Mouse (Mus musculus) lung, postnatal 25 days (tissue): ENCODE data around the gene Snx29.
"Not testable (repeated sequence)": the region's sequence is repeated elsewhere in the genome, so short reads cannot be mapped to it uniquely, and the experiment has no call there.

Experiments
- DNase-seq: peaks from one replicate; pipeline ENCODE4 v3.0.0; 2022; ENCODE audit warnings: low spot score

Gene Snx29

DNA sequence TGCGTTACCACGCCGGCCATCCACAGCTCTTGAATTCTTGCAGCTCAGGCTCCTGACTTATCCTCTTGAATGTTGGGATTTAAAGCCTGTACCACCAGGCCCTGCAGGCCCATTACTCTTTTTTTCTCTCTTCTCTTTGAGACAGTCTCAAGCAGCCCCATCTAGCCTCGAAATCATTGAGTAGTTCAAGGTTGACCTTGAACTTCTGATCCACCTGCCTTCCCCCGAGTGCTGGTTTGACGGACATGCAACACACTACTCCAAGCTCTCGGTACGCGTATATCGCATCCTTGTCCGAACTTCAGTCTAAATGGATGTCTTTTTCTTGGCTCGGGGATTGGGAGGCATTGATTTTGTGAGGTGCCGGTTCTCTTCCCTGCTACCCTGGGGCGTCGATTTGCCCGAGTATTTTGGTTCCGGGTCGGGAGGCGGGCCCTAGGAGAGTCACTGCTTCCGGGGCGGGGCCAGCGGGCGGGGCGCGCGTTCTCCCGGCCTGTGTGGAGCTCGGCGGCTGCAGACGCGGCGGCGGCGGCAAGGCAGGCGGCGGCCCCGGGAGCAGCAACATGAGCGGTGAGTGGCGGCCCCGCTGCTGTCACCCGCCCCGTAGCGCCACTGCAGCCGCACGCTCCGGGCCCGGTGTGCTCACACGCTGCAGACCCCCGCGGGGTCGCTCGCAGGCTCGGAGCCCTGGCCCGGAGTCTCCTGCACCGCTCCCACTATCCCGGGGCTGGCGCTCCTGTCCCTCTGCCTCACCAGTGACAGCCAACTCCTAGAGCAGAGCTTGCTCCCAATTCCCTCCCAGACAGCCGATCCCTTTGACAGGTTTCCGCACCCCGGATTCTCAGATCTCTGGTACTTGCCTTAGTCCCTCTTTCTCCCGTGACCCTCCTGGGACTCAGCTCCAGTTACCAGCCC is at the start of gene Snx29:
Gene Snx29 (plus strand): TSS at position 500 of the 915 bp plus-strand sequence.
- peak; percentile 96 for DNase-seq

DNA sequence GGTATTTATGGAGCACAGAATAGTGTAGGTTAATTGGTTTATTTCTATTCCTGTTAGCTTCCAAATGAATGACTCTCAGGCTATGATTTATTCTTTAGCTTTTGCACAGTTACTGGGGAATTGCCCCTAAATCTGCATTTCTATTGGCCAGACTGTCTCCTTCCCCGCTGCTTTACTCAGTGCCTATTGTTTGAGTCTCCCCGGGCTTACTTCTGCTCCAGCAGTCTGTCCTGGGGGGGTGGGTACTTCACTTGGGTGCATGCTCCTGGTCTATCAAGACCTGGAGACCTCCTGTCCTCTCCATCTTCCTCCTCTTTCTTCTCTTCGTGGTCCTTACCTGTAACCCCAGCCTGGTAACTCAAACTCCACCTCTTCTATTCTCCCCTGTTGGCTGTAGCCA is 45.8 kb upstream of the Snx29 start:
- no peak for DNase-seq

DNA sequence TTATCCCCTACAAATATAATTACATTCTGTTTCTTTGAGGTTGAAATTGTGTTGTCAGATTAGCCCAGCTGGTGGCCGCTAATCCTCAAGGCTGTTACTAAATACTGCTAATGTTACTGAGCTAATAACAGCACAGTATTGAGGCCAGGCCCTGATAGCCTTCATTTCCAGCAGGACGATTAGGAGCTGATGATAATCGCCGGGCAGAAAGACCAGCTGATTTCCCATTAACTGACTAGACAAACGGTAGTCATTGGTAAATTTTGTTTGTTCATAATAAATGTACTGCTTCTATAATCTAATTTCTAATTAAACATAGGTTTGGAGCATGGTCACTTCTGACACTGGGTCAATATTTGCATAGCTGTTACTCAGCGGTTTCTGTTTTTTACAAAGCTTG is 43.9 kb upstream of the Snx29 start:
- no peak for DNase-seq

DNA sequence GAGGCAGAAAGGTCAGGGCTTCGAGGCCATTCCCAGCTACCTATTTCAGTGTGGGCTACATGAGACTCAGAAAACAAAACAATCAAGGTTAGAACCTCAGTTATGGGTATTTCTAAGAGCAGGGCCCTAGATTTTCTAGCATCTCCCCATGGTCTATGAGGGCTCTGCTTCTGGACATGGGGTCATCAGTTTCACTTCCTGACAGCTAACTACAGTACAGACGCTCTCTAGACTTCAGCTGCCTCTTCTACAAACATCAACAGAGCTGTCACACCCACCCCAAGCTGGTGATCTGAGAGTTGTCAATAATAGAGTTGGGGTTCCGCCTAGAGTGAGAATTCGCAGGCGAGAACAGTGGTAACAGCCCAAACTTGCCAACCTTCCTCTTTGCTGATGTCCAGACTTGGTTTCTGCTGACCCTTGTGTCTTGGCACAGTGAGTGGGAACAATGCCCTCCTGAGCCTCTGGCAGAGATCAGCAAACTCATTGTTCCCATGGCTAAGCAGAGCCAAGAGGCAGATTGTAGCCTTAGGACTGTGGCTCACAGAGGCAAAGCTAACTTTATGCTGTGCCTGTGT is 40.0 kb upstream of the Snx29 start:
- DNase-seq: no peak

DNA sequence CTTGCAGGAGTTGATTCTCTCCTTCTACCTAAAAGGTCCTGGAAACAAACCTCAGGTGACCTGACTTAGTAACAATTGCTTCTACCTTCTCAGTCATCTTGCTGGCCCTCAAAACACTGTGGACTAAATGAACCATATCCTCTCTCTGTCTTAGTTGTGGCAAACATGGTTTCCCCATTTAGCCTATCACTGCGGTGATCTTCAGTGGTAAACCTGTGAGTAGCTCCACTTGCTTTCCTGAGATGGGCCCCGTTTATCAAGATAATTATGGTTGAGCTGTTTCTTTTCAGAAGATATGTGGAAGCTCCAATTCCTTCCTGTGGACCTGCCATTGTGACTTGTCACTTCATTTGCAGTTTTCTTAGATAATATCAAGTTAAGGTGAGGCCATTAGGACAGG is 37.8 kb upstream of the Snx29 start:
- no peak for DNase-seq

DNA sequence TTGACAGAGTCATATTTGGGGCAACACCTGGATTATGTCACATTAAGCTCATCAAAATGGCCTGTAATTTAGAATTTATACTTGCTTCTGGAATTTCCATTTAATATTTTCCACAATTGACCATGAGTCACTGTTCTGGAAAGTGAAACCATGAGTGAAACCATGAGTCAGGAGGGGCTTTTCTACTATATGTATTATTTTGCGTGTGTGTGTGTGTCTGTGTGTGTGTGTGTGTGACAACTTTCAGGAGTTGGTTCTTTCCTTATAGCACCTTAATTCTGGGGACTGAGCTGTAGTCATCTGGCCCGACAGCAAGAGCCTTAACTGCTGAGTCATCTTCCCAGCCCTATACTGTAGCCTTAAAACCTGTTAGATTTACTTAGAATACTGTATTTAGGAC is 36.8 kb upstream of the Snx29 start:
- no peak for DNase-seq

DNA sequence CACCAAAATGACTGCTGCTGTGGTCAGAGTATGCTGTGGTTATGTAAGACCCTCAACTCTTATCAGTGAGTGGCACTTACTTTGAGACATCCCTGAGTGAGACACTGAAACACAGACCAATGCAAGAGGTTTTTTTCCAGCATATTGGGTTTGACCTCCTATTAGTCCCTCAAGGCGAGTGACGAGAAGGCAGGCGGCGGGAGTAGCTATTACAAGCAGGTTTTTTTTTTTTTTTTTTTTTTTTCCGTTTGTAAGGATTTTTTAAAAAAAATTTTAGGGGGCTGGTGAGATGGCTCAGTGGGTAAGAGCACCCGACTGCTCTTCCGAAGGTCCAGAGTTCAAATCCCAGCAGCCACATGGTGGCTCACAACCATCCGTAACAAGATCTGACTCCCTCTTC is 33.8 kb upstream of the Snx29 start:
- not testable (repeated sequence) for DNase-seq

DNA sequence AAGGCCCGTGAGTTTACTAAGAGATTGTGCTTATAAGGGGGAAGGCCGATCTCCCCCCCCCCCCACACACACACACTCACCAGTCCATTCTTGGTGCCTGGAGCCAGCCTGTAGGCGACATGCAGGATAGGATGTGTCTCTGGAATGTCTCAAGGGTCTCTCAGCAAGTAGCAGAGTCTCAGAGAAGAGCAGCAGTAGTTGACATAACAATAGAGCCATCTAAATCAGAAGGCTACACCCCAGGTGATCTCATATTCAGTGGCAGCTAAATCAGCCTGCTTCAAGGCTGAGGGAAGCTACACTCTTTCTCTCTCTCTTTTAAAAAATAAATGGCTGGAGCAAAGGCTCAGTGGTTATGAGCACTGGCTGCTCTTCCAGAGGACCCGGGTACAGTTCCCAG is 27.1 kb upstream of the Snx29 start:
- DNase-seq: not testable (repeated sequence)

DNA sequence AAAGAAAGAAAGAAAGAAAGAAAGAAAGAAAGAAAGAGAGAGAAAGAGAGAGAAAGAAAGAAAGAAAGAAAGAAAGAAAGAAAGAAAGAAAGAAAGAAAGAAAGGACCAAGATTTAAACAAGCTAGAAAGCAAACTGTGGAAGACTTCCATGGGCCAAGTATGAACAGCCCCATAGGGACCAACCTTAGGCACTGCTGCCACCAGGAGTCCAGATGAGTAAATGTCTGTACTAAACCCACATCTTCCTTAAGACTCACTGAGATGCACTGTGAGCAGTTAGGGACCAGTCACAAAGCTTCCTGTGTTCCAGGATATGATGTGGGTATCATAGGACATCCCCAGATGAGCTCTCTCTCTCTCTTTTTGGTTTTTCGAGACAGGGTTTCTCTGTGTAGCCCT is 25.0 kb upstream of the Snx29 start:
- not testable (repeated sequence) for DNase-seq

DNA sequence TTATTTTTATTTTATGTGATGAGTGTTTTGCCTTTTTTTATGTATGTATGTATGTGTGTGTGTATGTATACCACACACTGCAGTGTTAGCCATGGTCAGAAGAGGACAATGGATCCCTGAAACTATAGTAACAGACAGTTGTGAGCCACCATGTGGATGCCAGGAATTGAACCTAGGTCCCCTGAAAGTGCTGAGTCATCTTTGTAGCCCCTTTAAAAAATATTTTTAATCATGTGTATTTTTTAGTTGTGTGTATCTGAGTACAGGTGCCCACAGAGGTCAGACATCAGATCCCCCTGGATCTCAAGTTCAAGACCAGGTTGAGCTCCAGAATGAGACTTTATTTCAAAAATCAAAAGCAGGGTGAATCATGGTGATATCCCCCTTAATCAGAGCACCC is 19.0 kb upstream of the Snx29 start:
- no peak for DNase-seq

DNA sequence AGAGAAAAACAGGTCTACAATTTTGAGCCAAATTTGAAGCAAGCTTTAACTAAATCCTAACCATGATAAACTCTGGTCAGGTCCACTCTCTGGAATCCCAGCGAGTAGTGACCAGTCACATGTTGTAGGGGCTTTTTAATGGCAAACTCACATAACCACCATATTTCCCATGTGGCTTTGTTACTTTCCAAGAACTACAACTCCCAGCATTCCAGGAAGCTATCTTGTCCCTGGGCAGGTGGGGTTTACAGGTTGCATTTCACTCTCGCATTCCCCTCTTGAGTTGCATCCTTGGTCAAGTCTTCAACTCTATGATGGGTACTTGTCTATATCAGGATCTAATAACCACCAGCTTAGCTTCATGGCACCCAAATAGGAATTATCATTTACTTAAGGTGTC is 17.2 kb upstream of the Snx29 start:
- DNase-seq: no peak

DNA sequence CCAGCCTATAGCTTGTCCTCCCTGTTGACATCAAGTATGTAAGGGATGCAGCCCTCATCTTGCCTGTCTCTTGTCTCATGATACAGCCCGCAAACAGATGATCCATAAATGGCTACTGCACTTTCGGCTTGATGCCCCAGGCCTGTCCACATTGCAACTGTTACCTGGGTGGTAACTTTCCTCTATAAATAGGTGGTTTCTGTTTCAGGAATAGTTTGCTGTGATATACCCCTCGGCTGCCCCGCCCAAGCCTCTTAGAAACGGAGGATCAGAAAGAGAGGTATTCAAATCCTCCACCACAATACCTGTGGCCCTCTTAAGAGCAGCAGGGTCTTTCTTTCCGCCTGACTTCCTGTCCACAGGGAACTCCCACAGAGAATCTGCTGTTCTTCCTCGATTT is 9.2 kb upstream of the Snx29 start, which contains the start of gene Tnfrsf17:
Gene Tnfrsf17 (plus strand): TSS at position 301 of the 400 bp plus-strand sequence.
- DNase-seq: no peak

DNA sequence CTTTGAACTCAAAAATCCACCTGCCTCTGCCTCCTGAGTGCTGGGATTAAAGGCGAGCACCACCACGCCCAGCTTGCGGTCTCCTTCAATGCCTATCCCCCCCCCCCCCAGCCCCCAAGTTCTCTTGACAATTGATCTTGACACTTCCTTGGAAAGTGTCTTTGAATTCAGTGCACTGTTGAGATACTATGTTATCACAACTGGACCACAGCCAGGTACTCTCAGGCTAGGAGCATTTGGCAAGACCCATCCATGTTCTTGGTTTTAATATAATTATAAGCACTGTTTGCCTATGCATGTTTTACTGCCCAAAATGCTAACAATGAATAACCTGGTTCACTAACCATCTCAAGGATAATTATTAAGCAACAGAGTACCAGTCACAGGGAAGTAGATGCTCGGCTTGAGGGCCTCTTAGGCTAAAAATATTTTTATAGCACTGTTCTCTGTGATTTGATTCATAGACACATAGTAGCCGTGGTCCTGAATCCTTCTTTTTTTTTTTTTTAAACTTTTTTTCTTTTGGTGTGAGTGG is 6.9 kb upstream of the Snx29 start:
- DNase-seq: peak; percentile 58

DNA sequence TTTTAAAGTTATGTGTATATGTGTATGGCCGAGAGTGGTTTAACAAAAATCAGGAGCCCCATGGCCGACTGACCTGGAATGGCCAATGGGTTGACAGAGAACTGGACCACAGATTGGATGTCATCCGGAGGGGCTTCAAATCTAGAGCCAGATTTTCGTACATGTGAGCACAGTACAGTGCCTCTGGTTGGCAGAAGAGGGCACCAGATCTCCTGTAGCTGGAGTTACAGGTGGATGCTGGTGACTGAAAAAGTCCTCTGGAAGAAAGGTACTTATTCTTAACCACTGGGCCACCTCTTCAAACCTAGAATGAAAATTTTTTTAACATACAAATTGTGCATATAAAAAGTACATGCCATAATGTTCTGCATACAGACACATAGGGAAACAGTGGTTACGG is 6.0 kb upstream of the Snx29 start:
- DNase-seq: no peak

DNA sequence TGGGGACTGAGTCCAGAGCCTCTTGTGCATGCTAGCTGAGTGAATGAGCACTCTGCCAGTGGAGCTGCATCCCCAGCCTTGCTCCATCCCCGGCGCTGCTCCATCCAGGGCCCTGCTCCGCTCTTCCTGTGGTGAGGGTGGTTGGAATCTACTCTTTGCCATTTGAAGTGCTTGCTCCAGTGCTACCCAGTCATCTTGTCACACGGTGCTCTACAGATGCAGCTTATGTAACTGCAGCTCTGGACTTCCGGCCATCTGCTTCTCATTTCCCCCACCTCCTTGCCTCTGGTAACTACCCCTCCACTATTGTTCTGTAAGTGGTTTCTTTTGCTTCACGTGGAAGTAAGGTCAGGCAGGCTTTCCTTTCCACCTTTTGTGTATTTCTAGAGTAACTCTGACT is 5.4 kb upstream of the Snx29 start:
- peak; percentile 48 for DNase-seq

DNA sequence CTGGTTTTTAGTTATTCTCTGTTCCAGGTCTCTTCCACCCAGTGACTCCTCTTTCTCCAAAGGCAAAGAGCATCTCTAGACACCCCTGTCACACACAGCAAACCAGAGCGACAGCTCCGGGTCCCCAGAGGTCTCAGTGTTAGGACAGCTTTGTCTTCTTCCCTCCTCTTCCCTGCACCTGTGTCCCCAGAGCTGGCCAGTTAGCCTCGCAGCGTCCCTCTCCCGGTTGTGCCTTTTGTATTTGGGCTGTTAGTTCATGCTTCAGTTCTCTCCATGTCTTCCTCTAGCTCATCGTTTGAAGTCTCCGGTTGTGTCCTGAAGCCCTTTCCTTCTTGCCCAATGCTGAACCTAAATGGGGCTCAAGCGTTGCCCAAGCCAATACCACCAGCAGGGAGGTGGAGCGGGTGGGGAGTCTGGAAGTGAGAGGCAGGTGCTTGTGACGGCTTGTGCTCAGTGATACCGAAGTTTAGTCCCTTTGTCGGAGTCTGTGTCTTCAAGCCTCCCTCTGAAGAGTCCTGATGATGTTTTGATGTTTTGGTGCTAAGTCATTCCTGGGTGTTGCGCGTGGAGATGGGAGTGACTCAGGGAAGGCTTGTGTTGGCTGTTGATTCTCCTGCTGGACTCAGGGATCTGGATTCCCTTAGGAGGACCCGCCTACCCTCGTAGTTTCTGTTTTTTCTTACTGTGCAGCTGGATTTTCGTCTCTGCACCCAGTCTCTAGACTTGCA is 780 bp downstream of the Snx29 start:
- DNase-seq: no peak

DNA sequence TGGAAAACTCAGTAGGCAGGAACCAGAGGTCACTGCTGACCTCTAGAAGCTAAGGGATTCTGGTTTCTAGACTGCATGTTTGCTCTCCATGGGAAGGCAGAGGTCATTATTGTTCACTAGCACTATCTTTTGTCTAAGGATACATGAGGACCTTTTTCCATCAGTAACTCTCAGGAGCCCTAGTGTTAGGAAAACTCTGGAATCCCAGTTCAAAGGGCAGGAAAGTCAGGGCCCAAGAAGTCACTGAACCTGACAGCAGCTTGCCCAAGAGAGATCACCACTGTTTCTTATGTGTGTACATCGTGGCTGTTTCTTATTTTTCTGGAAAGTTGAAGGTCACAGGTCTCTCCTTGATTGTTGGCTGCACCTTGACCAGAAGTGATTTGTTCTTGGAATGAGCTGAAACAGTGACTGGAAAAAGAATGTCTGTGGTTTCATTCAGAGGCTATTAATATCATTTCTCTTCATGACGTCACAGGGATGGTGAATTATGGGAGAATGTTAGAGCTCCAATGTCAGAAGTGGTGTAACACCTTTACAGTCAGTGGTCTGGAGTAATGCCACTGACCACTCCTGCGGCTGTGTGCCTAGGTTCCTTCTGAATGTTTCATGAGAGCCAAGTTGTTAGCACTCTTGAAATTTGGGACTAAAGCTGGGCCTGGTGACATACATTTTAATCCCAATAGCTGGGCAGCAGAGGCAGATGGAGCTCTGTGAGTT is 7.5 kb downstream of the Snx29 start:
- DNase-seq: no peak

DNA sequence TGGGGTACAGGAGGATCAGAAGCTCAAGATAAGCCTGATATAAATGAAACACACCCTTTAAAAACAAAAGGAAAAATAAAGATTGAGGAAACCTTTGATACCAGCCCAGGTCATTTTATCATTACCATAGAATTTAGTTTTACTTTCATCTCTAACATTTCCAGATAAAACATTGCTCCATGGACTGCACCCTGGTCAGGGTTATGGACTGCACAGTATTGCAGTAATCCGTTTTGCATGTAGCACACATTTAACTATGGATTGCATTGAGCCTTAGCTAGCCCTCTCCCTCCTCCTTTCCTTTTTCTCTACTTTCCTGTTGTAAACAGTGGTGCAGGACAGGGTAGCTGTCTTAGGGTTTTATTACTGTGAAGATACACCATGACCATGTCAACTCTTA is 8.3 kb downstream of the Snx29 start:
- DNase-seq: no peak

DNA sequence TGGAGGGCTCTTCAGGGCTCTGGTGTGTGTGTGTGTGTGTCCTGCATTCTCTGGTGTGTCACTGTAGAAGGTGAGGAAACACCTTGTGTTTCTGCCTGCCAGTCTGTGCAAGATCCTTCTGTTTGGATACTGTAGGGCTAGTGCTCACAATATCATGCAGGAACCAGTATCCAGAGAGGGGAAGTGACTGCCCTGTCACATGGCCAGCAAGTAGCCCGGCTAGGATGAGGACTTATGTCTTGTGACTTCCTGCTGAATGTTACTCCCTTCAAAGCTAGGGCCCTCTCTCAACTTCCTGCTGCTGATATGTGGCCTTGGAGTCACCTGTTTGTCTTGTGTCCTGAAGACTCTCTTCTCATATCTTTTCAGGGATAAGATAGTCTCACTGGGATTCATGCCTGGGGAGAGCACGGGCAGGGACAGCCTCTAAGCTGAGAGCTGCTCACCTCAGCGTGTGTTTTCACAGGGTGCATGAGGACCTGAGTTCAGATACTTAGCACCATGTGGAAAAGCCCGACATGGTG is 20.6 kb downstream of the Snx29 start:
- DNase-seq: peak; percentile 55

DNA sequence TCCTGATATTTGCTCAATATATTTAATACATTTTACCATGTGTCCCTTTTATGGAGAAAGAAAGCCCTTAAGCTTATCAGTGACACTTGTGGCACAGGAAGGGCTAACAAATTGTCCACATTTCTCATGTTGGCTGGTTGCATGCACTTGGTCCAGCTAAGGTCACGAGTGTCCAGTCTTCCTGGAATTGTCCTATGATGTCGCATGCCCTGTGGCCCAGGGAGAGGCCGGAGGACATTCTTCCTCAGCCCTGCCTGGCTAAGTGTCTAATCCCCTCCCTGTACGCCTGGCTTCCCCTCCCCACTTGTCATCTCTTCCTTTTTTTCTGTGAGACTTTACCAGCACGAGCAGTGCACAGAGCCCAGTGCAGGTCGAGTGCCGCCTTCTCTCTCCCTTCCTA is 29.2 kb downstream of the Snx29 start:
- DNase-seq: peak; percentile 8

DNA sequence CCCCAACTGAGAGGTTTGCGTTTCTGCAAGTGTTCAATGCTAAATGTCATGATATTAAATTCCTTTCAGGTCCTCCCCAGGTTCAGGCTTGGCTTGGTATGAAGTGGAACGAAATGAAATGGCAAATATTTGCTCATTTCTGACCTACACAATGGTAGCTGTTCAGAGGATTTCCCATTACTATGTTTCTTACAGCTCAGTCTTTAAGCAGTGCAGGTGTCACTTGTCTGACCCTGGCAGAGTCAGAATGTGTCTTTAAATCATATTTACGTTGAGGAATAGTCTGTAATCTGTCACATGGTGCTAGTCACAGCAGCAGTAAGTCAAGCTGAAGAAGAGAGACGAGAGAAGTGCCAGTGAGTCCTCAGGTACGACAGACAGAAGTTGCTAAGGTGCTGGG is 36.5 kb downstream of the Snx29 start:
- no peak for DNase-seq

DNA sequence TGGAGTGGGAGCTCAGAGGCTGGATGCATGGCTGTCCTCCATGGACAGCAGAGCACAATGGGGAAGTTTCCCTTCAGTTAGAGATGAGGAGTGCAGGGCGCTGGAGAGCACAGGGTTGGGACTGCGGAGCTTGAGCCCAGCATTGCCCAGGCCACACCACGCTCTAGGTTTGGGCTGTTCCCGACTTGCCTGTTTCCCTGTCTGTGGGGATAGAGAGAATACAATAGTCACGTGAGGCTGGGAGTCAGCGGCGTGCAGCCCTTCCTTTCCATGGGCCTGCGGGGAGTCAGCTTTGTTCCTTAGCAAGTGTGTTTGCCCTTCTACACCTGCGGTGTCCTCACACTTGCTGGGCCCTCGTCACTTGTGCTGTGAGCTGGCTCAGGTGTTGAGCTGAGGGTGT is 37.2 kb downstream of the Snx29 start:
- DNase-seq: no peak
